Mouse (Mus musculus) limb, embryonic 14.5 days (tissue): ENCODE data around the gene Epha2. TPM values are rescaled to one million over a fixed set of nuclear protein-coding genes. Genes with fewer than 3 reads are reported as not detected.

Experiments used
- ATAC-seq: fragments of 200-750 bp; cut with Nextera tagmentation; 2 replicates; pipeline ENCODE4 v1.8.0; 2017; ENCODE audit warnings: low read depth, moderate number of reproducible peaks, moderate TSS enrichment; ENCODE audit not compliant: low FRiP score
- DNase-seq: peaks from one replicate; pipeline ENCODE4 v3.0.0-alpha.2; 2015; ENCODE audit warnings: low spot score
- H3K27ac ChIP-seq: fragments of 300-500 bp; sonication (generic); replicated peaks from 2 replicates; pipeline ENCODE4 v1.5.1; 2014; ENCODE audit warnings: low read depth, mild to moderate bottlenecking, low read length, moderate library complexity, mixed read lengths
- H3K27me3 ChIP-seq: fragments of 300-500 bp; sonication (generic); 2 replicates; pipeline ENCODE4 v1.6.1; 2014; ENCODE audit warnings: low read length, mixed read lengths; ENCODE audit not compliant: control insufficient read depth, insufficient read depth
- H3K36me3 ChIP-seq: fragments of 300-500 bp; sonication (generic); 2 replicates; pipeline ENCODE4 v1.6.1; 2014; ENCODE audit warnings: mild to moderate bottlenecking, low read length, moderate library complexity, mixed read lengths; ENCODE audit not compliant: control insufficient read depth, insufficient read depth
- H3K4me1 ChIP-seq: fragments of 300-500 bp; sonication (generic); 2 replicates; pipeline ENCODE4 v1.6.1; 2014; ENCODE audit warnings: antibody characterized with exemption, low read length, mixed read lengths; ENCODE audit not compliant: control insufficient read depth, insufficient read depth
- H3K4me2 ChIP-seq: fragments of 300-500 bp; sonication (generic); replicated peaks from 2 replicates; pipeline ENCODE4 v1.6.1; 2014; ENCODE audit warnings: low read depth, mild to moderate bottlenecking, low read length, moderate library complexity; ENCODE audit not compliant: severe bottlenecking
- H3K4me3 ChIP-seq: fragments of 300-500 bp; sonication (generic); replicated peaks from 2 replicates; pipeline ENCODE4 v1.5.1; 2014; ENCODE audit warnings: low read length
- H3K9ac ChIP-seq: fragments of 300-500 bp; sonication (generic); 2 replicates; pipeline ENCODE4 v1.6.1; 2014; ENCODE audit warnings: mild to moderate bottlenecking, low read depth, low read length, moderate library complexity; ENCODE audit not compliant: severe bottlenecking
- H3K9me3 ChIP-seq: fragments of 300-500 bp; sonication (generic); 2 replicates; pipeline ENCODE4 v1.6.1; 2016; ENCODE audit warnings: low read length; ENCODE audit not compliant: control insufficient read depth
- POLR2A ChIP-seq: fragments of 200-500 bp; IDR thresholded peaks from 2 replicates; pipeline ENCODE4 v1.8.0; 2012; ENCODE audit warnings: inconsistent platforms, mild to moderate bottlenecking, moderate library complexity, borderline replicate concordance; ENCODE audit not compliant: insufficient read depth, insufficient read length; ENCODE audit errors: extremely low read depth
- WGBS: fragments of 180-500 bp; shearing (Covaris S2); extraction: QIAGEN DNeasy Blood & Tissue Kit; methylation state at CpG from one replicate; pipeline ENCODE4 v1.1.7; 2014; 5-methylcytosine and 5-hydroxymethylcytosine counted together
- polyA plus RNA-seq, 2 experiments: library from polyadenylated mRNA; depleted of rRNA in 1 of 2; stranded (reverse) in 1 of 2; unstranded in 1 of 2; fragments of >200 nt; fragmentation: Nextera tagmentation in 1 of 2; extraction: Ambion mirVana in 1 of 2; gene quantifications; 2 replicates each; pipeline versions ENCODE4 v1.2.1 to v1.2.3; 2012 to 2014

Epha2 gene
- polyA plus RNA-seq, 2 experiments: 2.2 to 9.4 TPM

DNA sequence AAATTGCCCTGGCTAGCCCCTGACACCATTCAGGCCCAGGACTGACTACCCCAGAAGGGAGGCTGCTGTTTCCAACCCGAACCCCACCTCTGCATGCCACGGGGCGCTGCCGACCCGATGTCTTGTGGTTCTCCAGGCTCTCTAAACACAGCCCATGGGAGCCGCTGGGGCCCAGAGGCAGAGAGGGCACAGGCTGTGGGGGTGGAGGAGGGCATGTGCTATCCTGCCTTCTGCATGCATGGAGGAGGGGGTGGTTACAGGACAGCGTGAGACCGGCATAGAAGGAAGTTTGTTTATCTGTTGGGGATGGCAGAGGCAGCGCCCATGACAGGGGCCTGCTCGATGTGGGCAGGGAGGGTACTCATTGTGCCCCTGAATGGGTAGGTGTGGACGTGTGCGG is 49.0 kb downstream of the Epha2 start:
- no peak for TF ChIP-seq POLR2A
- Histone ChIP-seq H3K36me3 (no peaks in the 10 kb centered on the region), H3K27me3 (no peaks in the 10 kb centered on the region), H3K9ac (no peak overlapping the region), H3K4me3 (no peak overlapping the region), H3K4me1 (peaks cover 4% of the 10 kb centered on the region; the same call in 1 of the 2 replicates), H3K9me3 (no peaks in the 10 kb centered on the region), H3K4me2 (no peak overlapping the region), H3K27ac (no peak overlapping the region)
- WGBS: 80% methylated on average over 12 of the region's 12 CpGs
- ATAC-seq (no peak), DNase-seq (no peak)

GRCm38 (mm10) chr4:141351972-141352371 is 50.9 kb downstream of the Epha2 start:
- Histone ChIP-seq H3K36me3 (no peaks in the 10 kb centered on the region), H3K9me3 (no peaks in the 10 kb centered on the region), H3K27me3 (no peaks in the 10 kb centered on the region), H3K4me3 (no peak overlapping the region), H3K9ac (no peak overlapping the region), H3K4me2 (no peak overlapping the region), H3K27ac (no peak overlapping the region), H3K4me1 (peaks cover 10% of the 10 kb centered on the region; the same call in 1 of the 2 replicates)
- no peak for TF ChIP-seq POLR2A
- 56% methylated on average over 7 of the region's 7 CpGs for whole genome bisulfite sequencing
- DNase-seq (no peak), ATAC-seq (no peak)

GRCm38 (mm10) chr4:141352986-141353385 is 51.9 kb downstream of the Epha2 start:
- H3K27me3 ChIP-seq: no peaks in the 10 kb centered on the region
- H3K27ac ChIP-seq: no peak overlapping the region
- H3K9ac ChIP-seq: no peak overlapping the region
- H3K36me3 ChIP-seq: no peaks in the 10 kb centered on the region
- no peaks in the 10 kb centered on the region for H3K9me3 ChIP-seq
- ATAC-seq (no peak), DNase-seq (no peak)
- no peak overlapping the region for H3K4me2 ChIP-seq
- 81% methylated on average over 5 of the region's 5 CpGs for WGBS
- no peak overlapping the region for H3K4me3 ChIP-seq
- peaks cover 5% of the 10 kb centered on the region; the same call in 1 of the 2 replicates for H3K4me1 ChIP-seq
- TF ChIP-seq POLR2A: no peak

DNA sequence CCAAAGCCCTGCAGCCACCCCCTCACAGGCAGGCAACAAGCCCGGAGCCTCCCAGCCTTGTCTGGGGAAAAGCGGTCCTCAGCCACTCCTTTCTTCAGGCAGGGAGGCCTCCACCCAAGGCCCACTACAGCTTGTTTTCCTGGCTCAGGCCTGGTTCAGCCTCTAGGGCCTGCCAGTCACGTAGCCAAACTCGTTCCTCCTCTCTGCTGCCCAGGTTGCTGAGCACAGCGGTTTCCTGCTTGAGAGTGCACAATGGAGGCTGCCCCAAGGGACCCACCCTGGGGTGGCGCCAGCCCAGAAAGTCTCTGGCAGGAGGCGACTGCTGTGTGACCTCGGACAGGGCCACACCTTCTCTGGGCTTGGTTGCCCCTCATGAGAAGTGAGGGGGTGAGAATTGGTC is 52.8 kb downstream of the Epha2 start:
- Histone ChIP-seq H3K9ac (no peak overlapping the region), H3K4me1 (peaks cover 8% of the 10 kb centered on the region; the same call in 1 of the 2 replicates), H3K27me3 (no peaks in the 10 kb centered on the region), H3K4me3 (no peak overlapping the region), H3K36me3 (no peaks in the 10 kb centered on the region), H3K4me2 (no peak overlapping the region), H3K27ac (no peak overlapping the region), H3K9me3 (no peaks in the 10 kb centered on the region)
- ATAC-seq (no peak), DNase-seq (no peak)
- WGBS: 73% methylated on average over 8 of the region's 8 CpGs
- no peak for TF ChIP-seq POLR2A

- no peak overlapping the region for H3K9ac ChIP-seq
- no peak overlapping the region for H3K4me2 ChIP-seq
- peaks cover 8% of the 10 kb centered on the region; the same call in 1 of the 2 replicates for H3K4me1 ChIP-seq
- no peak overlapping the region for H3K27ac ChIP-seq
- no peaks in the 10 kb centered on the region for H3K9me3 ChIP-seq
- H3K4me3 ChIP-seq: no peak overlapping the region
- no peaks in the 10 kb centered on the region for H3K36me3 ChIP-seq
- DNase-seq: no peak
- ATAC-seq: no peak
- no peaks in the 10 kb centered on the region for H3K27me3 ChIP-seq
- TF ChIP-seq POLR2A: no peak
Measured at GRCm38 (mm10) chr4:141357811-141358210, 56.8 kb downstream of the Epha2 start.

- no peaks in the 10 kb centered on the region for H3K9me3 ChIP-seq
- no peak overlapping the region for H3K27ac ChIP-seq
- ATAC-seq (no peak), DNase-seq (no peak)
- H3K4me1 ChIP-seq: peaks cover 8% of the 10 kb centered on the region; the same call in 1 of the 2 replicates
- no peaks in the 10 kb centered on the region for H3K36me3 ChIP-seq
- no peak overlapping the region for H3K4me2 ChIP-seq
- H3K9ac ChIP-seq: no peak overlapping the region
- H3K27me3 ChIP-seq: no peaks in the 10 kb centered on the region
- WGBS: 85% methylated on average over 6 of the region's 6 CpGs
- no peak overlapping the region for H3K4me3 ChIP-seq
- no peak for TF ChIP-seq POLR2A
Measured at GRCm38 (mm10) chr4:141359222-141359621, 58.2 kb downstream of the Epha2 start.
